Mouse (Mus musculus): ENCODE measurements around the gene Pde9a.

DNA sequence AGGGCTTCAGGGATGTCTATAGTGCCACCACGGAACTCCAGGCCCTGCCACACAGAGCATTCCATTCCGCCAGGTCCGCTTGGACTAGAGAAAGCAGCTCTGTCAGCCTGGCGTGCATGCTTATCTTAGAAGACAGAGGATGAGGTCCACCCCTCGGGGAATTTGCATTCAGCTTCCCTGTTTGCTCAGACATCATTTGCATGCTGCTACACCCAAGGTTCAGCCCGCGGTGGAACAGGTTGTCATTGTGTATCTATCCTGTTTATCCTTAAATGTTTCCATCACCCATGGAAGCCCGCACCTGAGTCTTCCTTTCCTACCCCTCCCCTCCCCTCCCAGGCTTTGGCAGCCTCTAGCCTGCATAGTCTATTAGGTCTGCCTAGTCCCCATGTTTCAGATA is 38.8 kb downstream of the Pde9a start:
- TF ChIP-seq CTCF (conservative IDR thresholded peaks at IDR 0.05; ENCODE audit: low read length) (no peak), POU5F1 (IDR thresholded peaks at IDR 0.05; ENCODE audit: borderline replicate concordance, low read length) (no peak), NANOG (IDR thresholded peaks at IDR 0.05; ENCODE audit: borderline replicate concordance, low read length) (no peak)

All from E14TG2a.4 (cell line).